Mouse (Mus musculus) heart, postnatal 4 days (tissue): ENCODE measurements around the gene Bcl2l1. TPM values are rescaled to one million over a fixed set of nuclear protein-coding genes. Genes with fewer than 3 reads are reported as not detected.

ENCODE experiments used
- DNase-seq: peaks from one replicate; pipeline ENCODE4 v3.0.0; 2021
- total RNA-seq, 2 experiments: library from RNA; stranded (reverse); gene quantifications; 2 replicates each; pipeline ENCODE4 v1.2.3; 2021

Bcl2l1 gene
- total RNA-seq, 2 experiments from 2014 or later: 39.0 to 45.0 TPM

GRCm38 (mm10) chr2:152802303-152802702 is 29.2 kb downstream of the Bcl2l1 start:
- DNase-seq: no peak

DNA sequence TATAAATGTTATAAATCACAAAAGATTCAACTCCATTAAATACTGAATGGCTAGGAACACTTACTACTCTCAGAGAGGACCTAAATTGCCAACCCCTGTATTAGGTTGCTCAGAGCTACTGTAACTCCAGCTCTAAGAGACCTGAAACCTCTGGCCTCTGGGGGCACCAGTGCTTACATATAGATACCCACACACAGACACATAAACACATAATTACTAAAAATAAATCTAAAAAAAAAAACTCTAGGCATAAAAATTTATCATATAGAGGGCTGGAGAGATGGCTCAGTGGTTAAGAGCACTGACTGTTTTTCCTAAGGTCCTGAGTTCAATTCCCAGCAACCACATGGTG is 30.8 kb downstream of the Bcl2l1 start:
- no peak for DNase-seq

- DNase-seq: no peak
Observed at GRCm38 (mm10) chr2:152799954-152800761, 31.4 kb downstream of the Bcl2l1 start.

DNA sequence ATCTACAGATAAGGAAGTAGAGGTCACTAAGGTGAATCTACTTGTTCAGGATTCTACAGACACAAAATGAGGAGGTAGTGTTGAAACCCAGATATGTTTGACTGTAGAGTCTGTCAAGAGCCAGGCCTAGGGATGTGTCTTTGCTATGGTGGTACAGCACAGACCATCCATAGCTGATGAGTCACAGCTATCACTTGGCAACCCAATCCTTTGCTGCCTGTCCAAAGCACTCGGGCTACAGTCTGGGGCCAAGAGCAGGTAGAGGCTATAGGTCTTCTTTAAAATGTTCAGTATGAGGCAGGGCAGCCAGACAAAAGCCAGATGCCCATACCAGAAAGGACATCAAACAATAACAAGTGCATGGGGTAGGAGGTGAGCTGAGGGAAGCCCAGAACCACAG is 33.9 kb downstream of the Bcl2l1 start:
- no peak for DNase-seq

GRCm38 (mm10) chr2:152794281-152794827 is 37.2 kb downstream of the Bcl2l1 start:
- no peak for DNase-seq

GRCm38 (mm10) chr2:152793381-152793780 is 38.1 kb downstream of the Bcl2l1 start:
- DNase-seq: no peak

- peak; percentile 32 for DNase-seq
Observed at GRCm38 (mm10) chr2:152792461-152792860, 39.1 kb downstream of the Bcl2l1 start.

DNA sequence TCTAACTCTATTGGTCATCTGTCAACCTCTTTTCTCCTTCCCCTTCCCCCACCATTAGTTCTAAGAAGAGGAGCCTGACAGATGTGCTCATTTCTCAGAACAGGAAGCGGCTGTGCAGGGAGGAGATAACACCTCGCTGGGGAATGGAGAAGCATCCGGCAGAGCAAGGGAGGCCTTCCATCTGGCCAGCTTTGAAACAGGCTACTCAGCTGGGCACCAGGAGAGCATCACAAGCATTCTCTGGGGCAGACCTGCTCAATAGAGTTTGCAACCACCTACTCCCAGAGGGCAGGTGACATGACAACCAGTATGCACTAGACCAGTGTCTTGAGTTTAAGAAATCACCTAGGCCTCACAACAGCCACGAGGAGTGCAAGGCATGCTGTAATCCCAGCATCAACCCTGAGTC is 41.9 kb downstream of the Bcl2l1 start:
- DNase-seq: peak; percentile 65

- DNase-seq: peak; percentile 60
Observed at GRCm38 (mm10) chr2:152788892-152789421, 42.6 kb downstream of the Bcl2l1 start.

GRCm38 (mm10) chr2:152787543-152787942 is 44.0 kb downstream of the Bcl2l1 start:
- no peak for DNase-seq

GRCm38 (mm10) chr2:152787136-152787535 is 44.4 kb downstream of the Bcl2l1 start:
- no peak for DNase-seq

- peak; percentile 85 for DNase-seq
Observed at GRCm38 (mm10) chr2:152785446-152786350, 45.8 kb downstream of the Bcl2l1 start.

GRCm38 (mm10) chr2:152784640-152785039 is 46.9 kb downstream of the Bcl2l1 start:
- DNase-seq: no peak

- no peak for DNase-seq
Observed at GRCm38 (mm10) chr2:152783241-152783640, 48.3 kb downstream of the Bcl2l1 start.

- no peak for DNase-seq
Observed at GRCm38 (mm10) chr2:152782656-152783055, 48.9 kb downstream of the Bcl2l1 start.

DNA sequence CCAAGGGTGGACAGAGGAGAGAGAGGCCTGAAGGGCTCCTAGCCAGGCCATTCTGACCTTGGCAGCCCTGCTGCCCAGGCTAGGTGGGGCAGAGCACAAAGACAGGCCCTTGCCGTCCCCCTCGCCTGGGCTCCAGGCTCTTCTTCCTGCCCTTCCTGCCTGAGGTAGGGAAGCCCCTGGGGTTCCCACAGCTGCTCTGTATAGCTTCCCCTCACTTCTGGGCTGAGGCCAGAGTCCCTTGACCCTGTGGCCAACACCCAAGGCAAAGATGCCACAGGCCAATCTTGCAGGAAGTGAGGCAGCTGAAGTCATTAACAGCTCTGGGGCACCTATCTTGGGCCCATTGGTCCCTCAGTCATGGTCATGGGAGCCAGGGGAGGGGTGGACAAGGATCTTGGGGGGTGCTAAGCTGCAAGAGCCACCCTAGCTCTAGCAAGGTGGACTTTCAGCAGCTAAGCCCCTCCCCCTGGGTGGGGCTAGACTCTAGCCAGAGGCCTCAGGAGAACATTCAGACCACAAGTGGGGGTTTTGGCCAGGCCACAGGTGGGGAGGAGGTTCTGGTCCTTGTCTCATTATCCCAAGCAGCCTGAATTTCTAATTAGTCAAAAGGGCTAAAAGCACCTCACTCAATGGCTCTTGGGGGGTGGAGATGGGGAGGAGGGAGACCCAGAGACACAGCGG is 50.4 kb downstream of the Bcl2l1 start:
- no peak for DNase-seq

- no peak for DNase-seq
Observed at GRCm38 (mm10) chr2:152780466-152780865, 51.1 kb downstream of the Bcl2l1 start.

GRCm38 (mm10) chr2:152777081-152777480 is 54.4 kb downstream of the Bcl2l1 start:
- no peak for DNase-seq

- no peak for DNase-seq
Observed at GRCm38 (mm10) chr2:152776435-152776834, 55.1 kb downstream of the Bcl2l1 start.

- DNase-seq: no peak
Observed at GRCm38 (mm10) chr2:152776019-152776418, 55.5 kb downstream of the Bcl2l1 start.

- no peak for DNase-seq
Observed at GRCm38 (mm10) chr2:152775357-152775756, 56.2 kb downstream of the Bcl2l1 start.

GRCm38 (mm10) chr2:152772231-152772630 is 59.3 kb downstream of the Bcl2l1 start:
- DNase-seq: no peak
